Mouse (Mus musculus) thymus, postnatal 10 days (tissue): Measurements from ENCODE around the gene Stxbp1.

Experiments
- DNase-seq, 2 experiments: peaks; one replicate each; pipeline ENCODE4 v3.0.0; 2021; ENCODE audit warnings: low spot score in 2 of 2

Stxbp1 gene

GRCm38 (mm10) chr2:32791297-32791696 is 55.7 kb downstream of the Stxbp1 start:
- no peak for DNase-seq

- DNase-seq = no peak
These were observed 58.5 kb downstream of the Stxbp1 start for GRCm38 (mm10) chr2:32788581-32788980.

- no peak for DNase-seq
These were observed 59.9 kb downstream of the Stxbp1 start for GRCm38 (mm10) chr2:32787176-32787575.

- DNase-seq = no peak
These were observed 62.9 kb downstream of the Stxbp1 start, which contains the start of gene Cfap157 for GRCm38 (mm10) chr2:32784048-32784681. Gene Cfap157, minus strand, starts transcription at chr2:32784428.

GRCm38 (mm10) chr2:32781710-32782109 is 65.3 kb downstream of the Stxbp1 start:
- no peak for DNase-seq

- DNase-seq = no peak
These were observed 67.3 kb downstream of the Stxbp1 start for GRCm38 (mm10) chr2:32779714-32780113.

- peak; percentile 51 to 64 for DNase-seq
These were observed 67.9 kb downstream of the Stxbp1 start for GRCm38 (mm10) chr2:32779131-32779530.

GRCm38 (mm10) chr2:32778081-32778480 is 69.0 kb downstream of the Stxbp1 start:
- DNase-seq = peak; percentile 84 to 92

GRCm38 (mm10) chr2:32776192-32776591 is 70.9 kb downstream of the Stxbp1 start:
- no peak for DNase-seq

GRCm38 (mm10) chr2:32775359-32776074 is 71.5 kb downstream of the Stxbp1 start, which contains the start of the genes Ttc16 and Ptrh1:
Gene Ttc16, minus strand, starts transcription at chr2:32775633.
Gene Ptrh1, plus strand, starts transcription at chr2:32775786.
- peak; percentile 94 to 96 for DNase-seq

- no peak for DNase-seq
These were observed 74.3 kb downstream of the Stxbp1 start for GRCm38 (mm10) chr2:32772626-32773279.

- DNase-seq = no peak
These were observed 75.2 kb downstream of the Stxbp1 start for GRCm38 (mm10) chr2:32771886-32772285.

- DNase-seq = no peak
These were observed 77.5 kb downstream of the Stxbp1 start for GRCm38 (mm10) chr2:32769327-32770085.

- DNase-seq = no peak
These were observed 78.3 kb downstream of the Stxbp1 start for GRCm38 (mm10) chr2:32768661-32769285.

GRCm38 (mm10) chr2:32767241-32767640 is 79.8 kb downstream of the Stxbp1 start:
- DNase-seq = no peak

- no peak for DNase-seq
These were observed 83.7 kb downstream of the Stxbp1 start for GRCm38 (mm10) chr2:32763353-32763752.

- no peak for DNase-seq
These were observed 85.2 kb downstream of the Stxbp1 start for GRCm38 (mm10) chr2:32761859-32762258.

GRCm38 (mm10) chr2:32761361-32761760 is 85.7 kb downstream of the Stxbp1 start:
- no peak for DNase-seq

GRCm38 (mm10) chr2:32759001-32759400 is 88.0 kb downstream of the Stxbp1 start:
- no peak for DNase-seq

GRCm38 (mm10) chr2:32758503-32758902 is 88.5 kb downstream of the Stxbp1 start:
- no peak for DNase-seq

GRCm38 (mm10) chr2:32757056-32757845 is 89.8 kb downstream of the Stxbp1 start, which contains the start of gene Tor2a:
Gene Tor2a, plus strand, starts transcription at chr2:32757234.
- DNase-seq = peak; percentile 98
